In the genomic region with DNA sequence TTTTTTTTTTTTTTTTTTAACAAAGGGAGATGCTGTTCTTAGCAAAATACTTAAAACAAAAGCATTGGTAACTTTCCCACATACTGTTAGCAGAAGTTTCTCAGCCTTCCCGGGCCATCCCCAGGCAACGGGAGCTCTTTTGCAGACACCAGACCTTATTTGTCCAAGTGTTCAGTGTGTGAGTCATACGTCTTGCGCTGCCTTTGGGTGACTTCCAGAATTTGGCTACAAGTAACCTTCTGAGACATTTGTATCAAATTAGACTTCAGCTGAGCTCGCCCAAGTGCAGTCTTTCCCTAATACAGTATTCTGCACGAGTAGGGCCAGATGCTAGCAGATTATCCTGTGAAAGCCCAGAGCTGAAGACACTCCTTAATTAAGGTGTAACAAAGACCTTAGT, we compare ENCODE assay signal across 8 mouse cellular contexts. TPM values are rescaled to one million over a fixed set of nuclear protein-coding genes. Genes with fewer than 3 reads are reported as not detected.
DNase-seq lines count a peak whose midpoint lies in the region; ATAC-seq and TF ChIP-seq lines count a peak whose summit lies in the region.

No protein-coding gene starts in this region.

- H3K4me1 ChIP-seq in forebrain, embryonic 13.5 days: no peaks in the 10 kb centered on the region
- no peaks in the 10 kb centered on the region for H3K4me1 ChIP-seq in forebrain, embryonic 11.5 days (replicated peaks; ENCODE audit: control insufficient read depth, insufficient read depth, low read length)
- peaks cover 21% of the 10 kb centered on the region; the same call in 1 of the 2 replicates for H3K4me1 ChIP-seq in kidney, embryonic 16.5 days (ENCODE audit: insufficient read depth, low read length)
- peaks cover 44% of the 10 kb centered on the region for H3K4me1 ChIP-seq in stomach, embryonic 16.5 days (ENCODE audit: control insufficient read depth, insufficient read depth, low read length)

- H3K27me3 ChIP-seq in forebrain, embryonic 13.5 days: no peaks in the 10 kb centered on the region
- H3K27me3 ChIP-seq in forebrain, embryonic 11.5 days (ENCODE audit: control insufficient read depth, insufficient read depth, low read length): no peaks in the 10 kb centered on the region
- H3K27me3 ChIP-seq in kidney, embryonic 16.5 days (ENCODE audit: insufficient read depth, low read length): no peaks in the 10 kb centered on the region
- H3K27me3 ChIP-seq in stomach, embryonic 16.5 days (ENCODE audit: control insufficient read depth, insufficient read depth, low read length): no peaks in the 10 kb centered on the region

- no peak overlapping the region for H3K4me3 ChIP-seq in forebrain, embryonic 13.5 days
- no peak overlapping the region for H3K4me3 ChIP-seq in forebrain, embryonic 11.5 days (ENCODE audit: low read depth, low read length)
- H3K4me3 ChIP-seq in kidney, embryonic 16.5 days (ENCODE audit: low read length): no peak overlapping the region
- no peak overlapping the region for H3K4me3 ChIP-seq in stomach, embryonic 16.5 days (replicated peaks; ENCODE audit: low read length)
- H3K4me3 ChIP-seq in left cerebral cortex, adult 2 months: no peak overlapping the region

- WGBS in forebrain, embryonic 13.5 days: 50% methylated on average over 6 of the region's 6 CpGs
- 72% methylated on average over 6 of the region's 6 CpGs for WGBS in forebrain, embryonic 11.5 days
- WGBS in kidney, embryonic 16.5 days: 66% methylated on average over 6 of the region's 6 CpGs
- 35% methylated on average over 6 of the region's 6 CpGs for WGBS in stomach, embryonic 16.5 days

- peak; percentile 38; the same call in 1 of the 2 replicates for ATAC-seq in forebrain, embryonic 13.5 days
- no peak for ATAC-seq in forebrain, embryonic 11.5 days (replicated peaks; ENCODE audit: low FRiP score)
- no peak for ATAC-seq in kidney, embryonic 16.5 days (ENCODE audit: low FRiP score, low TSS enrichment)
- ATAC-seq in stomach, embryonic 16.5 days (ENCODE audit: insufficient read depth, low FRiP score): peak; percentile 72; the same call in 1 of the 2 replicates
- no peak for ATAC-seq in monocyte, adult 5-6 weeks (replicated peaks; ENCODE audit: insufficient number of reproducible peaks, low FRiP score, low TSS enrichment, poor library complexity, severe bottlenecking)

- TF ChIP-seq CTCF in left cerebral cortex, adult 2 months (IDR thresholded peaks at IDR 0.05): no peak

- H3K27ac ChIP-seq in forebrain, embryonic 13.5 days: no peak overlapping the region
- no peak overlapping the region for H3K27ac ChIP-seq in forebrain, embryonic 11.5 days (ENCODE audit: low read depth, low read length)
- peak overlapping the region; percentile 68; the same call in 1 of the 2 replicates for H3K27ac ChIP-seq in kidney, embryonic 16.5 days (ENCODE audit: low read length)
- peak overlapping the region; percentile 88 for H3K27ac ChIP-seq in stomach, embryonic 16.5 days (ENCODE audit: low read length)
- H3K27ac ChIP-seq in left cerebral cortex, adult 2 months: no peak overlapping the region

- DNase-seq in forebrain, embryonic 11.5 days (ENCODE audit: low spot score): no peak
- peak; percentile 97 for DNase-seq in NIH3T3 (ENCODE audit: low read depth)
- DNase-seq in gastrocnemius, postnatal 4 days (ENCODE audit: low spot score in 2 of 2): peak; percentile 28 to 68
- DNase-seq in left cerebral cortex, adult 2 months (ENCODE audit: extremely low spot score in 1 of 2, low spot score in 2 of 2): no peak

- H3K4me2 ChIP-seq in forebrain, embryonic 13.5 days: no peak overlapping the region
- H3K4me2 ChIP-seq in forebrain, embryonic 11.5 days (ENCODE audit: low read depth, low read length, severe bottlenecking): no peak overlapping the region
- no peak overlapping the region for H3K4me2 ChIP-seq in kidney, embryonic 16.5 days (replicated peaks; ENCODE audit: low read depth, low read length)
- H3K4me2 ChIP-seq in stomach, embryonic 16.5 days (ENCODE audit: low read depth, low read length): no peak overlapping the region

- no peaks in the 10 kb centered on the region for H3K9me3 ChIP-seq in forebrain, embryonic 13.5 days (replicated peaks)
- no peaks in the 10 kb centered on the region for H3K9me3 ChIP-seq in forebrain, embryonic 11.5 days (ENCODE audit: control insufficient read depth, low read length)
- no peaks in the 10 kb centered on the region for H3K9me3 ChIP-seq in kidney, embryonic 16.5 days (ENCODE audit: low read length)
- H3K9me3 ChIP-seq in stomach, embryonic 16.5 days (replicated peaks; ENCODE audit: control insufficient read depth, low read length): no peaks in the 10 kb centered on the region

- no peaks in the 10 kb centered on the region for H3K36me3 ChIP-seq in forebrain, embryonic 13.5 days (ENCODE audit: poor library complexity, severe bottlenecking)
- no peaks in the 10 kb centered on the region for H3K36me3 ChIP-seq in forebrain, embryonic 11.5 days (ENCODE audit: control insufficient read depth, insufficient read depth, low read length)
- 0 out of 2 replicates have a peak, but pooled peaks cover 5% of the 10 kb centered on the region for H3K36me3 ChIP-seq in kidney, embryonic 16.5 days (ENCODE audit: insufficient read depth, low read length)
- H3K36me3 ChIP-seq in stomach, embryonic 16.5 days (ENCODE audit: control insufficient read depth, insufficient read depth, low read length): no peaks in the 10 kb centered on the region

- intact Hi-C loops in left cerebral cortex, adult 2 months (cut with DNase I): no loop called here

- H3K9ac ChIP-seq in forebrain, embryonic 13.5 days: no peak overlapping the region
- H3K9ac ChIP-seq in forebrain, embryonic 11.5 days (ENCODE audit: low read length): no peak overlapping the region
- no peak overlapping the region for H3K9ac ChIP-seq in kidney, embryonic 16.5 days (replicated peaks; ENCODE audit: low read length)
- no peak overlapping the region for H3K9ac ChIP-seq in stomach, embryonic 16.5 days (ENCODE audit: low read length)

RNA-seq across cellular contexts. Expression of a gene that starts 56.7 kb away (rescaled TPM):
- polyA plus RNA-seq in forebrain, embryonic 13.5 days (2015; fragmentation: Nextera tagmentation; extraction: Ambion mirVana): 33.0 and 33.7 TPM in 2 replicates
- polyA plus RNA-seq in forebrain, embryonic 11.5 days (2014; fragmentation: Nextera tagmentation; extraction: Ambion mirVana): 33.5 and 35.1 TPM in 2 replicates
- 10 to 100 TPM; 12.9 to 13.3 TPM for total RNA-seq in gastrocnemius, postnatal 4 days (2021)
- 29.5 and 30.7 TPM in 2 replicates for polyA plus RNA-seq in kidney, embryonic 16.5 days (2015; fragmentation: Nextera tagmentation; extraction: Ambion mirVana)
- polyA plus RNA-seq in stomach, embryonic 16.5 days (2015; fragmentation: Nextera tagmentation; extraction: Ambion mirVana): 24.4 and 25.0 TPM in 2 replicates
- 16.0 to 27.8 TPM (median 21.0 TPM) in 3 replicates for total RNA-seq in monocyte, adult 5-6 weeks (2017)
- total RNA-seq in left cerebral cortex, adult 2 months (2021): 10 to 100 TPM; 11.2 to 12.3 TPM

Comparison
In these comparisons a context has a peak if more than half of its experiments do, and no peak if none do; other contexts are left out.
1. ATAC-seq: peak in forebrain, embryonic 13.5 days (single experiment) and stomach, embryonic 16.5 days (single experiment); none in forebrain, embryonic 11.5 days (single experiment), kidney, embryonic 16.5 days (single experiment) and monocyte, adult 5-6 weeks (single experiment).
2. H3K27ac ChIP-seq: peak in kidney, embryonic 16.5 days (single experiment) and stomach, embryonic 16.5 days (single experiment); none in forebrain, embryonic 13.5 days (single experiment), forebrain, embryonic 11.5 days (single experiment) and left cerebral cortex, adult 2 months (single experiment).
3. DNase-seq: peak in NIH3T3 (single experiment) and gastrocnemius, postnatal 4 days (2 of 2); none in forebrain, embryonic 11.5 days (single experiment) and left cerebral cortex, adult 2 months (0 of 2).